Mouse (Mus musculus): ENCODE results near the gene Atp8b2. TPM values are rescaled to one million over a fixed set of nuclear protein-coding genes. Genes with fewer than 3 reads are reported as not detected.
A peak's percentile ranks its signal among the peaks of the same experiment; 100 is the strongest.

The Atp8b2 gene
- polyA plus RNA-seq, 1 experiment from 2014 or later, result 19.7 TPM

GRCm38 (mm10) chr3:89968509-89968908 lies 5.2 kb upstream of the Atp8b2 start:
- Histone ChIP-seq H3K27ac (no peak overlapping the region), H3K9me3 (no peaks in the 10 kb centered on the region), H3K27me3 (replicated peaks) (no peaks in the 10 kb centered on the region), H3K4me3 (no peak overlapping the region), H3K9ac (no peak overlapping the region), H3K36me3 (no peaks in the 10 kb centered on the region), H3K4me1 (peaks cover 17% of the 10 kb centered on the region), H3K4me2 (replicated peaks) (no peak overlapping the region)
- ATAC-seq (ENCODE audit: low FRiP score, low read depth), result no peak
- WGBS, result 76% methylated on average over 7 of the region's 7 CpGs

- Histone ChIP-seq H3K27me3 (replicated peaks) (no peaks in the 10 kb centered on the region), H3K9ac (no peak overlapping the region), H3K4me2 (replicated peaks) (no peak overlapping the region), H3K9me3 (no peaks in the 10 kb centered on the region), H3K4me3 (no peak overlapping the region), H3K27ac (no peak overlapping the region), H3K4me1 (peaks cover 25% of the 10 kb centered on the region), H3K36me3 (no peaks in the 10 kb centered on the region)
- WGBS, result 73% methylated on average over 4 of the region's 4 CpGs
- no peak for ATAC-seq (ENCODE audit: low FRiP score, low read depth)
Observed at GRCm38 (mm10) chr3:89966946-89967345, 3.6 kb upstream of the Atp8b2 start.

GRCm38 (mm10) chr3:89965972-89966371 lies 2.7 kb upstream of the Atp8b2 start:
- peaks cover 35% of the 10 kb centered on the region for H3K4me1 ChIP-seq
- no peak overlapping the region for H3K9ac ChIP-seq
- no peaks in the 10 kb centered on the region for H3K36me3 ChIP-seq
- no peak overlapping the region for H3K27ac ChIP-seq
- H3K4me2 ChIP-seq (replicated peaks), result no peak overlapping the region
- H3K9me3 ChIP-seq, result no peaks in the 10 kb centered on the region
- ATAC-seq (ENCODE audit: low FRiP score, low read depth), result no peak
- WGBS, result 86% methylated on average over 5 of the region's 5 CpGs
- H3K27me3 ChIP-seq (replicated peaks), result no peaks in the 10 kb centered on the region
- no peak overlapping the region for H3K4me3 ChIP-seq

GRCm38 (mm10) chr3:89965557-89965956 lies 2.2 kb upstream of the Atp8b2 start:
- no peak overlapping the region for H3K4me2 ChIP-seq (replicated peaks)
- H3K4me3 ChIP-seq, result no peak overlapping the region
- no peak overlapping the region for H3K9ac ChIP-seq
- H3K27ac ChIP-seq, result no peak overlapping the region
- H3K27me3 ChIP-seq (replicated peaks), result no peaks in the 10 kb centered on the region
- H3K4me1 ChIP-seq, result peaks cover 39% of the 10 kb centered on the region
- no peak for ATAC-seq (ENCODE audit: low FRiP score, low read depth)
- no peaks in the 10 kb centered on the region for H3K36me3 ChIP-seq
- no peaks in the 10 kb centered on the region for H3K9me3 ChIP-seq
- WGBS, result 96% methylated on average over 8 of the region's 8 CpGs

- Histone ChIP-seq H3K27ac (peak overlapping the region; percentile 88; the same call in 1 of the 2 replicates), H3K4me2 (replicated peaks) (peak overlapping the region; percentile 99), H3K27me3 (replicated peaks) (no peaks in the 10 kb centered on the region), H3K4me3 (peak overlapping the region; percentile 96), H3K9me3 (no peaks in the 10 kb centered on the region), H3K4me1 (peaks cover 51% of the 10 kb centered on the region), H3K36me3 (0 out of 2 replicates have a peak, but pooled peaks cover under 1% of the 10 kb centered on the region), H3K9ac (peak overlapping the region; percentile 96)
- no peak for ATAC-seq (ENCODE audit: low FRiP score, low read depth)
- 41% methylated on average over 22 of the region's 22 CpGs for WGBS
Observed at GRCm38 (mm10) chr3:89963926-89964739, 825 bp upstream of the Atp8b2 start.

- no peaks in the 10 kb centered on the region for H3K9me3 ChIP-seq
- no peaks in the 10 kb centered on the region for H3K27me3 ChIP-seq (replicated peaks)
- peak overlapping the region; percentile 99 for H3K4me2 ChIP-seq (replicated peaks)
- peaks cover 54% of the 10 kb centered on the region for H3K4me1 ChIP-seq
- peak overlapping the region; percentile 88 for H3K27ac ChIP-seq
- H3K9ac ChIP-seq, result peak overlapping the region; percentile 96
- WGBS, result under 1% methylated on average over 30 of the region's 30 CpGs
- peak; percentile 23; the same call in 1 of the 2 replicates for ATAC-seq (ENCODE audit: low FRiP score, low read depth)
- peaks cover 13% of the 10 kb centered on the region for H3K36me3 ChIP-seq
- H3K4me3 ChIP-seq, result peak overlapping the region; percentile 96
Observed at GRCm38 (mm10) chr3:89962751-89963220, 522 bp downstream of the Atp8b2 start.

GRCm38 (mm10) chr3:89962059-89962750 lies 1.1 kb downstream of the Atp8b2 start:
- Histone ChIP-seq H3K4me3 (peak overlapping the region; percentile 96), H3K27me3 (replicated peaks) (no peaks in the 10 kb centered on the region), H3K4me1 (peaks cover 54% of the 10 kb centered on the region), H3K4me2 (replicated peaks) (peak overlapping the region; percentile 99), H3K9me3 (no peaks in the 10 kb centered on the region), H3K9ac (peak overlapping the region; percentile 96), H3K36me3 (peaks cover 19% of the 10 kb centered on the region), H3K27ac (peak overlapping the region; percentile 88; the same call in 1 of the 2 replicates)
- WGBS, result 10% methylated on average over 14 of the region's 14 CpGs
- no peak for ATAC-seq (ENCODE audit: low FRiP score, low read depth)

- Histone ChIP-seq H3K27me3 (replicated peaks) (no peaks in the 10 kb centered on the region), H3K4me3 (peak overlapping the region; percentile 96), H3K4me2 (replicated peaks) (peak overlapping the region; percentile 99), H3K9me3 (no peaks in the 10 kb centered on the region), H3K4me1 (peaks cover 54% of the 10 kb centered on the region), H3K36me3 (peaks cover 26% of the 10 kb centered on the region), H3K9ac (peak overlapping the region; percentile 96; the same call in 1 of the 2 replicates), H3K27ac (no peak overlapping the region)
- no peak for ATAC-seq (ENCODE audit: low FRiP score, low read depth)
- WGBS, result 59% methylated on average over 4 of the region's 4 CpGs
Observed at GRCm38 (mm10) chr3:89961436-89961835, 1.9 kb downstream of the Atp8b2 start.

GRCm38 (mm10) chr3:89960469-89960868 lies 2.8 kb downstream of the Atp8b2 start:
- ATAC-seq (ENCODE audit: low FRiP score, low read depth), result peak; percentile 84
- H3K36me3 ChIP-seq, result peaks cover 36% of the 10 kb centered on the region
- H3K9me3 ChIP-seq, result no peaks in the 10 kb centered on the region
- peak overlapping the region; percentile 57 for H3K4me3 ChIP-seq
- peak overlapping the region; percentile 80 for H3K9ac ChIP-seq
- 1% methylated on average over 30 of the region's 30 CpGs for WGBS
- H3K4me2 ChIP-seq (replicated peaks), result peak overlapping the region; percentile 99
- no peaks in the 10 kb centered on the region for H3K27me3 ChIP-seq (replicated peaks)
- H3K27ac ChIP-seq, result no peak overlapping the region
- peaks cover 54% of the 10 kb centered on the region for H3K4me1 ChIP-seq

GRCm38 (mm10) chr3:89959435-89959834 lies 3.9 kb downstream of the Atp8b2 start:
- H3K27me3 ChIP-seq (replicated peaks), result no peaks in the 10 kb centered on the region
- ATAC-seq (ENCODE audit: low FRiP score, low read depth), result no peak
- peak overlapping the region; percentile 80; the same call in 1 of the 2 replicates for H3K9ac ChIP-seq
- H3K4me3 ChIP-seq, result 0 out of 2 replicates have a peak overlapping the region, but pooled peaks have one; percentile 57
- WGBS, result 75% methylated on average over 4 of the region's 4 CpGs
- peaks cover 45% of the 10 kb centered on the region for H3K4me1 ChIP-seq
- no peak overlapping the region for H3K27ac ChIP-seq
- no peaks in the 10 kb centered on the region for H3K9me3 ChIP-seq
- peaks cover 44% of the 10 kb centered on the region for H3K36me3 ChIP-seq
- H3K4me2 ChIP-seq (replicated peaks), result peak overlapping the region; percentile 99

- no peak for ATAC-seq (ENCODE audit: low FRiP score, low read depth)
- H3K27ac ChIP-seq, result no peak overlapping the region
- H3K4me2 ChIP-seq (replicated peaks), result no peak overlapping the region
- 91% methylated on average over 9 of the region's 9 CpGs for WGBS
- H3K4me3 ChIP-seq, result no peak overlapping the region
- H3K27me3 ChIP-seq (replicated peaks), result no peaks in the 10 kb centered on the region
- no peak overlapping the region for H3K9ac ChIP-seq
- H3K36me3 ChIP-seq, result peaks cover 60% of the 10 kb centered on the region
- peaks cover 37% of the 10 kb centered on the region for H3K4me1 ChIP-seq
- H3K9me3 ChIP-seq, result no peaks in the 10 kb centered on the region
Observed at GRCm38 (mm10) chr3:89957880-89958279, 5.4 kb downstream of the Atp8b2 start.

Measured in neural tube, embryonic 12.5 days (tissue).